Mouse (Mus musculus) megakaryocyte-erythroid progenitor cell, adult 5 weeks (primary cell): ENCODE measurements around the gene Amer2. TPM values are rescaled to one million over a fixed set of nuclear protein-coding genes. Genes with fewer than 3 reads are reported as not detected.

Experiments used
- polyA plus RNA-seq: library from polyadenylated mRNA; stranded (reverse); fragments of >175 nt; gene quantifications from 2 replicates; pipeline ENCODE4 v1.2.3, GENCODE M21; 2012

The Amer2 gene
- 0.22 and 0.27 TPM in 2 replicates for polyA plus RNA-seq

DNA sequence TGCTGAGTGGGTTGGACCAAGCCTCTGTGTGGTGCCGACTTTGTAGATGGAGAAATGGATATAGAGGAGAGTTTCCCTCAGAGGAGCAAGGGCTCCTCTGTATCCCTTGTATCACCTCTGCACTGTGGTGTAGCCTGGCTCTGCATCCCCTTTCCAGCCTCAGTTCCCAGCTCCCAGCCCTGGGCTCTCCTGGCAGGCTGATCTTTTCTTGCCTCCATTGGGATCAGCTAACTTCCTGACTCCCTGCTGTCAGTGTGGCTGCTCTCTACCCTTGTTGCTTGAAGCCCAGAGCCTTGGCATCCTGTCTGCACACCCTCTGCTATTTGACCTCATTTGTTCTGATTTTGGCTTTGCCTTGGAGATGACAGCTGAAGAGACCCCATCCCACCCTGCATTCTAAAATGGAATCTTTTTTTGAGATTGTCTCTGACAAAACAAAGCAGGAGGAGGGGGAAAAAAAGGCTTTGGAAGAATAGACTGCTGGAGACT is at the start of gene Amer2:
Gene Amer2, plus strand, starts transcription at position 439 of the 489 bp plus-strand sequence.

Other genes with a start within 250 kb of the Amer2 start
- gene Atp8a2, start 176.1 kb upstream of the Amer2 start, polyA plus RNA-seq, result 0.61 and 1.5 TPM in 2 replicates
- not detected in 2 replicates for gene Nupl1, start 121.8 kb upstream of the Amer2 start, polyA plus RNA-seq
- 6.7 and 7.7 TPM in 2 replicates for gene Gm49336, start 121.8 kb upstream of the Amer2 start, polyA plus RNA-seq
- 13.7 and 14.2 TPM in 2 replicates for gene Mtmr6, start 108.0 kb upstream of the Amer2 start, polyA plus RNA-seq